Mouse (Mus musculus) embryonic facial prominence, embryonic 14.5 days (tissue): Measurements from ENCODE around the gene Cped1. TPM values are rescaled to one million over a fixed set of nuclear protein-coding genes. Genes with fewer than 3 reads are reported as not detected.

Experiments used
- ATAC-seq: fragments of 200-750 bp; cut with Nextera tagmentation; 2 replicates; pipeline ENCODE4 v1.8.0; 2017; ENCODE audit warnings: low read depth, moderate number of reproducible peaks, moderate TSS enrichment
- DNase-seq: peaks from one replicate; pipeline ENCODE4 v3.0.0-alpha.2; 2015; ENCODE audit warnings: low spot score
- H3K27ac ChIP-seq: fragments of 300-500 bp; sonication (generic); replicated peaks from 2 replicates; pipeline ENCODE4 v1.5.1; 2014; ENCODE audit warnings: low read depth, mild to moderate bottlenecking, low read length, moderate library complexity
- H3K27me3 ChIP-seq: fragments of 300-500 bp; sonication (generic); replicated peaks from 2 replicates; pipeline ENCODE4 v1.6.1; 2014; ENCODE audit warnings: low read length; ENCODE audit not compliant: control insufficient read depth, insufficient read depth
- H3K36me3 ChIP-seq: fragments of 300-500 bp; sonication (generic); 2 replicates; pipeline ENCODE4 v1.6.1; 2014; ENCODE audit warnings: low read length, mixed read lengths; ENCODE audit not compliant: control insufficient read depth, insufficient read depth
- H3K4me1 ChIP-seq: fragments of 300-500 bp; sonication (generic); 2 replicates; pipeline ENCODE4 v1.6.1; 2014; ENCODE audit warnings: antibody characterized with exemption, low read length; ENCODE audit not compliant: control insufficient read depth, insufficient read depth
- H3K4me2 ChIP-seq: fragments of 300-500 bp; sonication (generic); 2 replicates; pipeline ENCODE4 v1.6.1; 2014; ENCODE audit warnings: low read depth, mild to moderate bottlenecking, low read length, moderate library complexity, mixed read lengths
- H3K4me3 ChIP-seq: fragments of 300-500 bp; sonication (generic); 2 replicates; pipeline ENCODE4 v1.5.1; 2014; ENCODE audit warnings: low read depth, mild to moderate bottlenecking, low read length
- H3K9ac ChIP-seq: fragments of 300-500 bp; sonication (generic); 2 replicates; pipeline ENCODE4 v1.6.1; 2014; ENCODE audit warnings: low read depth, mild to moderate bottlenecking, low read length, moderate library complexity, mixed read lengths
- H3K9me3 ChIP-seq: fragments of 300-500 bp; sonication (generic); 2 replicates; pipeline ENCODE4 v1.6.1; 2016; ENCODE audit warnings: low read length; ENCODE audit not compliant: control insufficient read depth
- WGBS: fragments of 180-500 bp; shearing (Covaris S2); extraction: QIAGEN DNeasy Blood & Tissue Kit; methylation state at CpG from one replicate; pipeline ENCODE4 v1.1.7; 2014; 5-methylcytosine and 5-hydroxymethylcytosine counted together
- polyA plus RNA-seq: library from polyadenylated mRNA; unstranded; fragments of >200 nt; fragmentation: Nextera tagmentation; extraction: Ambion mirVana; gene quantifications from 2 replicates; pipeline ENCODE4 v1.2.1, GENCODE M21; 2014

Cped1 gene
- polyA plus RNA-seq, 1 experiment from 2014 or later: 25.0 TPM

GRCm38 (mm10) chr6:22026358-22026673 lies 40.6 kb downstream of the Cped1 start:
- DNase-seq (peak; percentile 72), ATAC-seq (peak; percentile 75)
- Histone ChIP-seq H3K36me3 (no peaks in the 10 kb centered on the region), H3K9me3 (no peaks in the 10 kb centered on the region), H3K4me1 (peaks cover 14% of the 10 kb centered on the region; the same call in 1 of the 2 replicates), H3K4me2 (peak overlapping the region; percentile 51), H3K4me3 (peak overlapping the region; percentile 30), H3K27ac (peak overlapping the region; percentile 89), H3K27me3 (no peaks in the 10 kb centered on the region), H3K9ac (peak overlapping the region; percentile 55)
- WGBS: 10% methylated on average over 4 of the region's 4 CpGs

- no peak overlapping the region for H3K9ac ChIP-seq
- 48% methylated on average over 9 of the region's 9 CpGs for WGBS
- no peaks in the 10 kb centered on the region for H3K27me3 ChIP-seq
- H3K27ac ChIP-seq: peak overlapping the region; percentile 89
- 0 out of 2 replicates have a peak overlapping the region, but pooled peaks have one; percentile 4 for H3K4me3 ChIP-seq
- peaks cover 14% of the 10 kb centered on the region; the same call in 1 of the 2 replicates for H3K4me1 ChIP-seq
- H3K4me2 ChIP-seq: peak overlapping the region; percentile 38
- no peaks in the 10 kb centered on the region for H3K36me3 ChIP-seq
- H3K9me3 ChIP-seq: no peaks in the 10 kb centered on the region
- ATAC-seq: 0 out of 2 replicates have a peak, but pooled peaks have one; percentile 45
- no peak for DNase-seq
Observed at GRCm38 (mm10) chr6:22026761-22027594, 41.3 kb downstream of the Cped1 start.

GRCm38 (mm10) chr6:22027854-22028253 lies 42.1 kb downstream of the Cped1 start:
- Histone ChIP-seq H3K27me3 (no peaks in the 10 kb centered on the region), H3K4me1 (peaks cover 14% of the 10 kb centered on the region; the same call in 1 of the 2 replicates), H3K4me2 (no peak overlapping the region), H3K27ac (no peak overlapping the region), H3K36me3 (no peaks in the 10 kb centered on the region), H3K9me3 (no peaks in the 10 kb centered on the region), H3K9ac (no peak overlapping the region), H3K4me3 (no peak overlapping the region)
- WGBS: 80% methylated on average over 2 of the region's 2 CpGs
- ATAC-seq (no peak), DNase-seq (no peak)

GRCm38 (mm10) chr6:22030381-22030780 lies 44.7 kb downstream of the Cped1 start:
- H3K27ac ChIP-seq: no peak overlapping the region
- 63% methylated on average over 7 of the region's 7 CpGs for WGBS
- H3K4me1 ChIP-seq: peaks cover 3% of the 10 kb centered on the region; the same call in 1 of the 2 replicates
- no peaks in the 10 kb centered on the region for H3K9me3 ChIP-seq
- no peak overlapping the region for H3K9ac ChIP-seq
- H3K4me3 ChIP-seq: no peak overlapping the region
- no peak for DNase-seq
- no peak for ATAC-seq
- H3K4me2 ChIP-seq: no peak overlapping the region
- H3K27me3 ChIP-seq: no peaks in the 10 kb centered on the region
- no peaks in the 10 kb centered on the region for H3K36me3 ChIP-seq

- H3K4me3 ChIP-seq: no peak overlapping the region
- WGBS: 77% methylated on average over 4 of the region's 4 CpGs
- H3K9ac ChIP-seq: no peak overlapping the region
- H3K27ac ChIP-seq: no peak overlapping the region
- H3K4me1 ChIP-seq: no peaks in the 10 kb centered on the region
- DNase-seq (no peak), ATAC-seq (no peak)
- H3K4me2 ChIP-seq: no peak overlapping the region
- H3K9me3 ChIP-seq: no peaks in the 10 kb centered on the region
- H3K36me3 ChIP-seq: no peaks in the 10 kb centered on the region
- H3K27me3 ChIP-seq: no peaks in the 10 kb centered on the region
Observed at GRCm38 (mm10) chr6:22033188-22033587, 47.5 kb downstream of the Cped1 start.

- Histone ChIP-seq H3K4me1 (no peaks in the 10 kb centered on the region), H3K9ac (no peak overlapping the region), H3K27ac (no peak overlapping the region), H3K27me3 (no peaks in the 10 kb centered on the region), H3K4me3 (no peak overlapping the region), H3K9me3 (no peaks in the 10 kb centered on the region), H3K36me3 (no peaks in the 10 kb centered on the region), H3K4me2 (no peak overlapping the region)
- no peak for DNase-seq
- WGBS: 67% methylated on average over 6 of the region's 6 CpGs
- no peak for ATAC-seq
Observed at GRCm38 (mm10) chr6:22035408-22035807, 49.7 kb downstream of the Cped1 start.

GRCm38 (mm10) chr6:22035895-22036294 lies 50.2 kb downstream of the Cped1 start:
- no peaks in the 10 kb centered on the region for H3K9me3 ChIP-seq
- no peak overlapping the region for H3K9ac ChIP-seq
- no peaks in the 10 kb centered on the region for H3K27me3 ChIP-seq
- DNase-seq (no peak), ATAC-seq (no peak)
- no peak overlapping the region for H3K27ac ChIP-seq
- H3K36me3 ChIP-seq: no peaks in the 10 kb centered on the region
- no peaks in the 10 kb centered on the region for H3K4me1 ChIP-seq
- H3K4me3 ChIP-seq: no peak overlapping the region
- no peak overlapping the region for H3K4me2 ChIP-seq
- 78% methylated on average over 3 of the region's 3 CpGs for WGBS

DNA sequence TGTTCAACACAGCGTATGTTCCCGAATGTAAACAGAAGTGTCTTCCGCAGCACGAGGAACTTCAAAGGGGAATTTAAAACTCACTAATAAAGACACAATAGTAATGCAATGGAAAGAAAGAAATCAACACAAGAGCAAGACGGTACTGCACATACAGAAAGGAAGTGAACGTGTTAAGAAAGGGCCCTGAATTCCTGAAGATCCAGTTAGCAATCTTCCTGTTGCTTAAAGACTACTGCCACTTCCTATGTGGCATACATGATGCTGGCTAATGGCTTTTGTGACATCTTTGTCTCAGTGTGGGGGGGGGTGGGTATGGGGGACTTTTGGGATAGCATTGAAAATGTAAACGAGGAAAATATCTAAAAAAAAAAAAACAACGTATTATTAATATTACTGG lies 50.7 kb downstream of the Cped1 start:
- no peaks in the 10 kb centered on the region for H3K9me3 ChIP-seq
- ATAC-seq (no peak), DNase-seq (no peak)
- H3K4me1 ChIP-seq: no peaks in the 10 kb centered on the region
- no peak overlapping the region for H3K4me2 ChIP-seq
- no peak overlapping the region for H3K9ac ChIP-seq
- no peak overlapping the region for H3K4me3 ChIP-seq
- no peak overlapping the region for H3K27ac ChIP-seq
- H3K36me3 ChIP-seq: no peaks in the 10 kb centered on the region
- no peaks in the 10 kb centered on the region for H3K27me3 ChIP-seq
- WGBS: 75% methylated on average over 8 of the region's 8 CpGs

DNA sequence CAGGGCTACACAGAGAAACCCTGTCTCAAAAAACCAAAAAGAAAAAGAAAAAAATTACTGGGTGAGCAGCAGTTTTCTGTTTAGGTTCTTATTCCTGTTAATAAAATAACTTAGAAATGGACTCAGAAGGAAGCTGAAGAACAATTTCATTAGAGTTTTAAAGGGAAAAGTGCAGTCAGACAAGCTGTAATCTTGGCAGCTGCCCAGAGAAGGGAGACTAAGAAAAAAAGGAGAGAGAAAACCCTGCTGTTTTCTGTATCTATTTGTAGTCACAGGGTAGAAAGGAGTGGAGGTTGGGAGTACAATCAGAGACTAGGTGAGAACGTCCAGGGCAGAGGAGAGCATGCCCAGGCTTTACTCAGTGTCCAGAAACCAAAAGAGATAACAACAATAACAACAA lies 51.2 kb downstream of the Cped1 start:
- WGBS: 46% methylated on average over 1 of the region's 1 CpGs
- H3K27me3 ChIP-seq: no peaks in the 10 kb centered on the region
- no peaks in the 10 kb centered on the region for H3K9me3 ChIP-seq
- no peaks in the 10 kb centered on the region for H3K4me1 ChIP-seq
- H3K4me2 ChIP-seq: no peak overlapping the region
- no peak overlapping the region for H3K9ac ChIP-seq
- ATAC-seq (no peak), DNase-seq (no peak)
- no peak overlapping the region for H3K4me3 ChIP-seq
- no peaks in the 10 kb centered on the region for H3K36me3 ChIP-seq
- H3K27ac ChIP-seq: no peak overlapping the region
